Mouse (Mus musculus) embryonic fibroblast, embryonic 13.5 days (primary cell): ENCODE measurements at regions not wholly inside any gene's neighbourhood (a gene's known extent, or its start where the extent isn't known, plus 50 kb on each side); places are given as distances from the start of the nearest gene placed in this dataset.

Source experiments
- H3K27ac ChIP-seq: 2 replicates; pipeline ENCODE4 v1.5.1; 2012; ENCODE audit warnings: low read length, control low read depth, inconsistent platforms; ENCODE audit not compliant: insufficient read depth
- H3K4me1 ChIP-seq: 2 replicates; pipeline ENCODE4 v1.6.1; 2011; ENCODE audit warnings: low read length; ENCODE audit not compliant: control insufficient read depth, insufficient read depth
- H3K4me3 ChIP-seq: 2 replicates; pipeline ENCODE4 v1.5.1; 2011; ENCODE audit warnings: mild to moderate bottlenecking, control low read depth, low read length; ENCODE audit not compliant: insufficient read depth
- CTCF ChIP-seq: IDR thresholded peaks from 2 replicates; pipeline ENCODE4 v1.5.1; 2011; ENCODE audit warnings: mild to moderate bottlenecking, control low read depth, low read length, moderate library complexity, borderline replicate concordance; ENCODE audit not compliant: insufficient read depth
- POLR2A ChIP-seq: IDR thresholded peaks from 2 replicates; pipeline ENCODE4 v1.6.1; 2011; ENCODE audit warnings: low read depth, mild to moderate bottlenecking, control low read depth, low read length, moderate library complexity

GRCm38 (mm10) chr3:36339656-36340055 is 117.5 kb upstream of the Qrfpr start:
- TF ChIP-seq POLR2A (no peak), CTCF (no peak)
- Histone ChIP-seq H3K4me3 (no peak overlapping the region), H3K4me1 (peaks cover 12% of the 10 kb centered on the region), H3K27ac (no peak overlapping the region)

- no peak for TF ChIP-seq POLR2A
- no peak for TF ChIP-seq CTCF
- Histone ChIP-seq H3K4me1 (peaks cover 5% of the 10 kb centered on the region), H3K27ac (peak overlapping the region; percentile 53), H3K4me3 (no peak overlapping the region)
Measured at GRCm38 (mm10) chr3:36334279-36334678, 112.2 kb upstream of the Qrfpr start.

- TF ChIP-seq CTCF (no peak), POLR2A (no peak)
- no peak overlapping the region for H3K27ac ChIP-seq
- no peak overlapping the region for H3K4me3 ChIP-seq
- peaks cover 5% of the 10 kb centered on the region for H3K4me1 ChIP-seq
Measured at GRCm38 (mm10) chr3:36332016-36332415, 109.9 kb upstream of the Qrfpr start.

- peaks cover 5% of the 10 kb centered on the region for H3K4me1 ChIP-seq
- TF ChIP-seq CTCF, result peak; percentile 56; the same call in 1 of the 2 replicates
- TF ChIP-seq POLR2A, result no peak
- H3K27ac ChIP-seq, result no peak overlapping the region
- no peak overlapping the region for H3K4me3 ChIP-seq
Measured at GRCm38 (mm10) chr3:36330656-36331055, 108.5 kb upstream of the Qrfpr start.

- TF ChIP-seq POLR2A, result no peak
- TF ChIP-seq CTCF, result no peak
- no peak overlapping the region for H3K27ac ChIP-seq
- H3K4me1 ChIP-seq, result peaks cover 5% of the 10 kb centered on the region
- H3K4me3 ChIP-seq, result no peak overlapping the region
Measured at GRCm38 (mm10) chr3:36329631-36330030, 107.5 kb upstream of the Qrfpr start.

- Histone ChIP-seq H3K4me1 (peaks cover under 1% of the 10 kb centered on the region; the same call in 1 of the 2 replicates), H3K4me3 (no peak overlapping the region), H3K27ac (no peak overlapping the region)
- no peak for TF ChIP-seq CTCF
- TF ChIP-seq POLR2A, result no peak
Measured at GRCm38 (mm10) chr3:36328927-36329326, 106.8 kb upstream of the Qrfpr start.

- H3K27ac ChIP-seq, result no peak overlapping the region
- H3K4me1 ChIP-seq, result no peaks in the 10 kb centered on the region
- no peak overlapping the region for H3K4me3 ChIP-seq
- TF ChIP-seq POLR2A, result no peak
Measured at GRCm38 (mm10) chr3:36318635-36319034, 96.5 kb upstream of the Qrfpr start.

- no peaks in the 10 kb centered on the region for H3K4me1 ChIP-seq
- H3K27ac ChIP-seq, result no peak overlapping the region
- H3K4me3 ChIP-seq, result no peak overlapping the region
- TF ChIP-seq POLR2A (no peak), CTCF (no peak)
Measured at GRCm38 (mm10) chr3:36311337-36311736, 89.2 kb upstream of the Qrfpr start.

- H3K4me1 ChIP-seq, result no peaks in the 10 kb centered on the region
- H3K4me3 ChIP-seq, result no peak overlapping the region
- no peak overlapping the region for H3K27ac ChIP-seq
- TF ChIP-seq CTCF (no peak), POLR2A (no peak)
Measured at GRCm38 (mm10) chr3:36310642-36311267, 88.6 kb upstream of the Qrfpr start.

- Histone ChIP-seq H3K27ac (no peak overlapping the region), H3K4me3 (no peak overlapping the region), H3K4me1 (no peaks in the 10 kb centered on the region)
- TF ChIP-seq CTCF (no peak), POLR2A (no peak)
Measured at GRCm38 (mm10) chr3:36296792-36297191, 74.7 kb upstream of the Qrfpr start.
